In the genomic region with DNA sequence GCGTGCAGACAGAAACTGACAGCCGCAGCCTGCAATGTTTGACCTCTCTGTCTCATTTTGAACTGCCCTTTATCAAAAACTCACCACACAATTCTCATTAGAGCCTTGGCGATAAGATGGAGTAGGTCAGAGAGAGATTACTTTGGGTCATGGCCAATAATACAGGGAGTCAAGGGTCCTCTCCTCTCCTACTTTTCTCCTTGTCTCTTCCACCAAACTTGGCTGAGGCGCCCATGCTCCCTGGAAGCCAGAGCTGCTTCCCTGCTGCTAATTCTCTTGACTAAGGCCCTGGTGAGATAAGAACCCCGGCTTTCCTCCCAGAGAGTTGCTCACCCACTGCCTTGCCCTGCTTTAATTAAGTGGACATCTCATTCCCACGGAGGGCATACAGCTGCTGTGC, we compare ENCODE assay signal across 23 mouse cellular contexts.
DNase-seq lines count a peak whose midpoint lies in the region; ATAC-seq and TF ChIP-seq lines count a peak whose summit lies in the region.
"Had no signal": no experiment of that assay in that cellular context is flagged by ENCODE, and none has a peak within 500 bp of the region (broad histone marks: within the 10 kb centered on the region; RNA-seq: fewer than 3 reads in every experiment).

No protein-coding gene starts in this region.

- no peak for TF ChIP-seq CTCF in thymus, adult 2 months (IDR thresholded peaks at IDR 0.05; ENCODE audit: borderline replicate concordance, control insufficient read depth, extremely low read depth, insufficient read depth, low read length, poor library complexity)

- H3K4me1 ChIP-seq in lung, embryonic 16.5 days (replicated peaks; ENCODE audit: control insufficient read depth, insufficient read depth, low read length), result peaks cover 29% of the 10 kb centered on the region
- peaks cover 2% of the 10 kb centered on the region; the same call in 1 of the 2 replicates for H3K4me1 ChIP-seq in thymus, adult 2 months (replicated peaks; ENCODE audit: control insufficient read depth, insufficient read depth, low read length)

- no peak overlapping the region for H3K9ac ChIP-seq in lung, embryonic 16.5 days (ENCODE audit: low read length)
- H3K9ac ChIP-seq: hindbrain, embryonic 12.5 days; neural tube, embryonic 13.5 days had no signal

- 26% methylated on average over 6 of the region's 6 CpGs for WGBS in lung, embryonic 16.5 days
- WGBS in thymus, adult 2 months, result 95% methylated on average over 6 of the region's 6 CpGs

- no peak overlapping the region for H3K4me3 ChIP-seq in lung, embryonic 16.5 days (ENCODE audit: low read length)
- no peak overlapping the region for H3K4me3 ChIP-seq in thymus, adult 2 months (ENCODE audit: control insufficient read depth, insufficient read depth, low read length)
- H3K4me3 ChIP-seq: hindbrain, embryonic 12.5 days; limb, embryonic 10.5 days; myocyte; neural tube, embryonic 13.5 days had no signal

- no peaks in the 10 kb centered on the region for H3K36me3 ChIP-seq in lung, embryonic 16.5 days (ENCODE audit: control insufficient read depth, insufficient read depth, low read length)
- no peaks in the 10 kb centered on the region for H3K36me3 ChIP-seq in thymus, adult 2 months (ENCODE audit: control insufficient read depth, insufficient read depth, low read length)
- H3K36me3 ChIP-seq: hindbrain, embryonic 12.5 days; limb, embryonic 10.5 days; neural tube, embryonic 13.5 days had no signal

- H3K4me2 ChIP-seq in lung, embryonic 16.5 days (ENCODE audit: low read depth, low read length), result no peak overlapping the region
- H3K4me2 ChIP-seq: hindbrain, embryonic 12.5 days; neural tube, embryonic 13.5 days had no signal

- no peaks in the 10 kb centered on the region for H3K27me3 ChIP-seq in lung, embryonic 16.5 days (ENCODE audit: control insufficient read depth, insufficient read depth, low read depth, low read length)
- no peaks in the 10 kb centered on the region for H3K27me3 ChIP-seq in thymus, adult 2 months (ENCODE audit: control insufficient read depth, insufficient read depth, low read length)
- H3K27me3 ChIP-seq: hindbrain, embryonic 12.5 days; neural tube, embryonic 13.5 days had no signal

- no peak for TF ChIP-seq POLR2A in thymus, adult 2 months (IDR thresholded peaks at IDR 0.05; ENCODE audit: control insufficient read depth, extremely low read depth, insufficient read depth, low read length, poor library complexity)

- peak; percentile 19 for DNase-seq in kidney, adult 9 months
- no peak for DNase-seq in kidney, adult 18-20 months
- peak; percentile 7 for DNase-seq in ovary, adult 18-20 months (ENCODE audit: low spot score)
- no peak for DNase-seq in ovary, postnatal 36 days (ENCODE audit: low spot score)
- DNase-seq in lung, postnatal 4 days, result peak; percentile 24 to 55
- DNase-seq in thymus, adult 2 months, result no peak
- no peak for DNase-seq in cerebellum, postnatal 14 days
- DNase-seq: adrenal gland, postnatal 10 days; cerebellum, adult 2 months; cerebellum, postnatal 36 days; gastrocnemius, postnatal 25 days; liver; right cerebral cortex, adult 18-20 months; right cerebral cortex, postnatal 4 days; thymus, postnatal 25 days had no signal

- peak; percentile 54 for ATAC-seq in lung, embryonic 16.5 days (ENCODE audit: low read depth)
- ATAC-seq: forebrain, embryonic 16.5 days; intestine, postnatal 0 days; midbrain, embryonic 16.5 days had no signal

- H3K9me3 ChIP-seq in lung, embryonic 16.5 days (ENCODE audit: control insufficient read depth, low read length), result no peaks in the 10 kb centered on the region
- H3K9me3 ChIP-seq: hindbrain, embryonic 12.5 days; limb, embryonic 10.5 days; neural tube, embryonic 13.5 days had no signal

- H3K27ac ChIP-seq in lung, embryonic 16.5 days (ENCODE audit: low read length), result peak overlapping the region; percentile 54
- H3K27ac ChIP-seq in thymus, adult 2 months (ENCODE audit: control insufficient read depth, insufficient read depth, low read length), result no peak overlapping the region
- H3K27ac ChIP-seq: hindbrain, embryonic 12.5 days; limb, embryonic 10.5 days; neural tube, embryonic 13.5 days had no signal

Comparison
In these comparisons a context has a peak if more than half of its experiments do, and no peak if none do; other contexts are left out.
1. DNase-seq: peak in kidney, adult 9 months (single experiment), ovary, adult 18-20 months (single experiment) and lung, postnatal 4 days (2 of 2); none in kidney, adult 18-20 months (single experiment), ovary, postnatal 36 days (single experiment), thymus, adult 2 months (single experiment) and cerebellum, postnatal 14 days (0 of 2).